Mouse (Mus musculus) E14TG2a.4 (cell line): ENCODE results near the gene Pccb.

Experiments
- CTCF ChIP-seq: conservative IDR thresholded peaks from 2 replicates; pipeline ENCODE4 v1.5.1; 2014; ENCODE audit warnings: low read length
- NANOG ChIP-seq: IDR thresholded peaks from 2 replicates; pipeline ENCODE4 v1.6.1; 2014; ENCODE audit warnings: borderline replicate concordance, low read length, mixed read lengths
- POU5F1 ChIP-seq: IDR thresholded peaks from 2 replicates; pipeline ENCODE4 v1.6.1; 2014; ENCODE audit warnings: low read length, borderline replicate concordance

DNA sequence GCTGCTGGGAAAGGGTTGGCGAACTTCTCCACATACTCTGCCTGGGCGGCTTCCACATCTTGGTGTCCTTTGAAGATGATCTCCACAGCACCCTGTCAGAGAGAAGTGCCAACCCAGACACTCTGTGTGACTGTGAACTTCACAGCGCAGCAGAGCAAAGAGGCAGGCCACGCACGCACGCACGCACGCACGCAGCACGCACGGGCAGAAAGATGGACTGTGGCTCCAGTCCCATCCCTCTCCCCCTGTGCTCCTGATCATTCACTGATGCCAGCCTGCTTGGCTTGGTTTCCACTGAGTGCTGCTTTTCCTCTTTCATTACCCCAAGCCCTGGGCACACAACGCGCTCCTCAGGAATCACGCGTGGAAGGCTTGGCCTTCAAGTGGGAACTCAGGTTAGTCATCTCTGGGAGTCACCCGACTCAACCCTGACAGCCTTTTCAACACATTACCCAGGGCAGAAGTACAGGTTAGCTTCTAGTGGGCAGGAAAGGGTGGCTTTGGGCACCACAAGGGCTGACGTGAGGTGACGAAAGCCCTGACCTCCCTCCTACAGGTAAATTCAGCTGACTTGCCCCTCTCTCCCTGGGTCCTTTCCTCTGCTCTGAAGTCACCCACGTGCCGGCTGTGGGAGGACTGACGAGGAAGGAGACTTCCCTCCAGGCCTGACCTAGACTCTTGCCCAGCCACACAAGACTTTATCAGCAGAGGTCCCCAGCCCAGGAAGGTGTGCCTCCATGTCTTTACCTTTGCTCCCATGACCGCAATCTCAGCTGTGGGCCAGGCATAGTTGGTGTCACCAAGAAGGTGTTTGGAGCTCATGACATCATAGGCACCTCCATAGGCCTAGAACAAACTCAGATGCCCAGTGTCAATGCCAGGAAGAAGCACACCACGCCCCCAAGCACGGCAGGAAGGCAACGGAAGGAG lies 50.1 kb downstream of the Pccb start:
- TF ChIP-seq CTCF, result no peak
- no peak for TF ChIP-seq POU5F1
- TF ChIP-seq NANOG, result no peak
